Mouse (Mus musculus) small intestine, adult 2 months (tissue): ENCODE measurements around the gene Chst10. TPM values are rescaled to one million over a fixed set of nuclear protein-coding genes. Genes with fewer than 3 reads are reported as not detected.

ENCODE experiments used
- H3K27ac ChIP-seq: fragments of 200-500 bp; 2 replicates; pipeline ENCODE4 v1.5.1; 2012; ENCODE audit warnings: low read depth, low read length, control low read depth, inconsistent platforms; ENCODE audit not compliant: insufficient read depth
- H3K27me3 ChIP-seq: fragments of 200-500 bp; 2 replicates; pipeline ENCODE4 v1.6.1; 2012; ENCODE audit warnings: mild to moderate bottlenecking, moderate library complexity, low read length, inconsistent platforms; ENCODE audit not compliant: control insufficient read depth, insufficient read depth
- H3K36me3 ChIP-seq: fragments of 200-500 bp; 2 replicates; pipeline ENCODE4 v1.6.1; 2012; ENCODE audit warnings: mild to moderate bottlenecking, low read length, control low read depth, inconsistent platforms; ENCODE audit not compliant: control insufficient read depth, insufficient read depth
- H3K4me1 ChIP-seq: fragments of 200-500 bp; 2 replicates; pipeline ENCODE4 v1.6.1; 2012; ENCODE audit warnings: low read length, inconsistent platforms, mixed read lengths; ENCODE audit not compliant: control insufficient read depth, insufficient read depth, insufficient read length
- H3K4me3 ChIP-seq: fragments of 200-500 bp; 2 replicates; pipeline ENCODE4 v1.5.1; 2012; ENCODE audit warnings: low read depth, mild to moderate bottlenecking, control low read depth, inconsistent platforms, low read length, moderate library complexity
- CTCF ChIP-seq: fragments of 200-500 bp; IDR thresholded peaks from 2 replicates; pipeline ENCODE4 v1.5.1; 2012; ENCODE audit warnings: low read depth, mild to moderate bottlenecking, control low read depth, inconsistent platforms, low read length, moderate library complexity, mixed read lengths; ENCODE audit not compliant: insufficient replicate concordance, insufficient read length; ENCODE audit errors: extremely low read depth
- POLR2A ChIP-seq: fragments of 200-500 bp; IDR thresholded peaks from 2 replicates; pipeline ENCODE4 v1.6.1; 2012; ENCODE audit warnings: low read depth, mild to moderate bottlenecking, control low read depth, inconsistent platforms, low read length, moderate library complexity
- WGBS: fragments of 180-500 bp; shearing (Covaris S2); methylation state at CpG from one replicate; pipeline ENCODE4 v1.1.7; 2018; 5-methylcytosine and 5-hydroxymethylcytosine counted together
- polyA plus RNA-seq: library from polyadenylated mRNA; depleted of rRNA; stranded (reverse); fragments of >200 nt; gene quantifications from 2 replicates; pipeline ENCODE4 v1.2.3, GENCODE M21; 2012; rRNA removed

Gene Chst10
- polyA plus RNA-seq = 0.43 and 1.2 TPM in 2 replicates

DNA sequence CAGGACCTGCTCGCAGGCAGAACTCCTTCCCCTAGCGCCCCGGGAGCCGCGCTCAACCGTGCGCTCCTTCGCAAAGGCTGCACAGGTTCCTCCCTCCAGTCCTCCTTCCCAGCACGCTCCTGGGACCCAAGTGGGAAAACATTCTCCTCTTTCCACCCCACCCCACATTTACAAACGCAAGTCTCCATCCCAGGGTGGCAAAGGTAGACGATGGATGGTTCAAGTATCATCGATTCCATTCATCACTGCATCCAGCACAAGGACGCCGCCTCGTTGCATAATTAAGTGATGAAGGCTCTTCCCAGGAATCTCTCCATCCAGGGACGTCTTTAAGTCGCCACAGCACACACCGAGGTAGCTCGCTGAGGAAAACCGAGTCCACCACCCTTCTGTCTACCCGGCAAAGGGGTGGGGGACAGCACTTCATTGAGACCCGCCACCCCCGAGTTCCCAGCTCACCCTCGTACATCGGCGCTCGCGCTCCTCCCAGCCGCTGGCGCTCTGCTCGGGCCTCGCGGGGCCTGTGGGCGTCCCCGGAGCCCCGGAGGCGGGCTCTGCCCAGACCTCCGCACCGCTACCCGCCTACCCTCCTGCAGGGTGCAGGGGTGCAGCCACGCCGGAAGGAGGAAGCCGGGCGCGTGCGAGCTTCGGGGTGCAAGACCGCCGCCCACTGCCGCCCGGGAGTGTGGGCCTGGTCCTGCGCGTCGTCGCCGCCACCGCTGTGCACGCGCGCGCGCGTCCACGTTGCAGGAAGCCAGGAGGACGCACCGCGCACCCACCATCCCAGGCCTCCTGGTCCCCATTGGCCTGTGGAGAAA, at the start of gene Chst10:
Chst10 (minus strand) TSS at position 731 of the 818 bp plus-strand sequence.
- H3K27ac ChIP-seq = no peak within 1 kb of the TSS

GRCm38 (mm10) chr1:38939608-38940007, 41.6 kb upstream of the Chst10 start:
- H3K4me3 ChIP-seq = no peak overlapping the region
- no peaks in the 10 kb centered on the region for H3K36me3 ChIP-seq
- 9% methylated on average over 5 of the region's 5 CpGs for WGBS
- no peaks in the 10 kb centered on the region for H3K4me1 ChIP-seq
- no peaks in the 10 kb centered on the region for H3K27me3 ChIP-seq
- no peak for TF ChIP-seq CTCF
- TF ChIP-seq POLR2A = no peak
- no peak overlapping the region for H3K27ac ChIP-seq

More for the DNA sequence above, at the start of gene Chst10:
- Histone ChIP-seq H3K4me3 (peak within 1 kb of the TSS; percentile 70), H3K4me1 (peaks cover 4% of the 10 kb centered on the region; the same call in 1 of the 2 replicates), H3K36me3 (no peaks in the 10 kb centered on the region), H3K27me3 (peaks cover 13% of the 10 kb centered on the region; the same call in 1 of the 2 replicates)
- no peak for TF ChIP-seq POLR2A
- no peak for TF ChIP-seq CTCF
- 1% methylated on average over 67 of the region's 67 CpGs for WGBS

- TF ChIP-seq CTCF = no peak
- TF ChIP-seq POLR2A = no peak
- WGBS = 75% methylated on average over 6 of the region's 6 CpGs
These were observed 40.9 kb upstream of the Chst10 start, which contains the start of gene Nms for GRCm38 (mm10) chr1:38938849-38939248. Gene Nms, plus strand, starts transcription at chr1:38939149.

GRCm38 (mm10) chr1:38936780-38937179, 38.8 kb upstream of the Chst10 start:
- Histone ChIP-seq H3K4me1 (no peaks in the 10 kb centered on the region), H3K36me3 (no peaks in the 10 kb centered on the region), H3K27me3 (no peaks in the 10 kb centered on the region), H3K4me3 (no peak overlapping the region), H3K27ac (no peak overlapping the region)
- TF ChIP-seq CTCF (peak; percentile 68; the same call in 1 of the 2 replicates), POLR2A (no peak)
- 21% methylated on average over 6 of the region's 6 CpGs for WGBS

More at GRCm38 (mm10) chr1:38938849-38939248, 40.9 kb upstream of the Chst10 start, which contains the start of gene Nms:
- Histone ChIP-seq H3K4me1 (no peaks in the 10 kb centered on the region), H3K27ac (no peak within 1 kb of the TSS), H3K4me3 (no peak within 1 kb of the TSS), H3K27me3 (no peaks in the 10 kb centered on the region), H3K36me3 (no peaks in the 10 kb centered on the region)

GRCm38 (mm10) chr1:38934668-38935067, 36.7 kb upstream of the Chst10 start:
- Histone ChIP-seq H3K4me1 (0 out of 2 replicates have a peak, but pooled peaks cover 2% of the 10 kb centered on the region), H3K36me3 (no peaks in the 10 kb centered on the region), H3K4me3 (no peak overlapping the region), H3K27ac (no peak overlapping the region), H3K27me3 (no peaks in the 10 kb centered on the region)
- WGBS = 30% methylated on average over 5 of the region's 5 CpGs
- TF ChIP-seq CTCF (peak; percentile 39; the same call in 1 of the 2 replicates), POLR2A (no peak)

DNA sequence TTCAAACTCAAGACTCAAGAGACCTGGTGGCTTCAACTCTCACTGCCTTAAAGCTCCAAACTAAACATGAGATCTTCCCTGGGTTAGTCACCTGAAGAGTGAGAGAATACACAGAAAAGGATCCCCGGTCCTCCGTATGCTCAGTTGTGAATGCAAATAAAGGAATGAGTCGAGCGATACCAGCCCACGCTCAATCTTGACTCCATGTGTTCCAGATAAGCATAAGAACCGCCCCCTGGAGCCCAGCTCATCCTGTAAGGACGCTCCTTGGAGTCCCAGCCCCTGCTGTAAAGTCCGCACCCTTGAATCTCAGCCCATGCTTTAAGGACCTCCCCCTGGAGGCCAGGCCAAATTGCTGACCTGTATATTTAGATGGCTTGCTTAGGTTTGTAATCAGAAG, 32.8 kb upstream of the Chst10 start:
- WGBS = 29% methylated on average over 8 of the region's 8 CpGs
- Histone ChIP-seq H3K4me3 (no peak overlapping the region), H3K27me3 (no peaks in the 10 kb centered on the region), H3K4me1 (0 out of 2 replicates have a peak, but pooled peaks cover 2% of the 10 kb centered on the region), H3K27ac (no peak overlapping the region), H3K36me3 (no peaks in the 10 kb centered on the region)
- TF ChIP-seq CTCF (no peak), POLR2A (no peak)

- H3K27ac ChIP-seq = no peak overlapping the region
- H3K4me3 ChIP-seq = no peak overlapping the region
- TF ChIP-seq CTCF (no peak), POLR2A (no peak)
- whole genome bisulfite sequencing = 73% methylated on average over 4 of the region's 4 CpGs
- H3K36me3 ChIP-seq = no peaks in the 10 kb centered on the region
- H3K27me3 ChIP-seq = no peaks in the 10 kb centered on the region
- H3K4me1 ChIP-seq = 0 out of 2 replicates have a peak, but pooled peaks cover 2% of the 10 kb centered on the region
These were observed 31.5 kb upstream of the Chst10 start for GRCm38 (mm10) chr1:38929468-38929867.
